Mouse (Mus musculus) forebrain, embryonic 16.5 days (tissue): ENCODE data around the gene Mup5. TPM values are rescaled to one million over a fixed set of nuclear protein-coding genes. Genes with fewer than 3 reads are reported as not detected.
"Not testable (repeated sequence)": the region's sequence is repeated elsewhere in the genome, so short reads cannot be mapped to it uniquely, and the experiment has no call there.

Experiments used
- ATAC-seq: fragments of 200-750 bp; cut with Nextera tagmentation; 2 replicates; pipeline ENCODE4 v1.8.0; 2017; ENCODE audit warnings: mild to moderate bottlenecking, moderate library complexity
- H3K27ac ChIP-seq: fragments of 300-500 bp; sonication (generic); 2 replicates; pipeline ENCODE4 v1.5.1; 2014; ENCODE audit warnings: low read length, control low read depth
- H3K27me3 ChIP-seq: fragments of 300-500 bp; sonication (generic); replicated peaks from 2 replicates; pipeline ENCODE4 v1.6.1; 2014; ENCODE audit warnings: low read length; ENCODE audit not compliant: control insufficient read depth, insufficient read depth
- H3K36me3 ChIP-seq: fragments of 300-500 bp; sonication (generic); 2 replicates; pipeline ENCODE4 v1.6.1; 2014; ENCODE audit not compliant: control insufficient read depth, insufficient read depth
- H3K4me1 ChIP-seq: fragments of 300-500 bp; sonication (generic); replicated peaks from 2 replicates; pipeline ENCODE4 v1.6.1; 2014; ENCODE audit warnings: low read length; ENCODE audit not compliant: control insufficient read depth, insufficient read depth
- H3K4me2 ChIP-seq: fragments of 300-500 bp; sonication (generic); 2 replicates; pipeline ENCODE4 v1.6.1; 2014; ENCODE audit warnings: mild to moderate bottlenecking, low read length, control low read depth
- H3K4me3 ChIP-seq: fragments of 300-500 bp; sonication (generic); replicated peaks from 2 replicates; pipeline ENCODE4 v1.5.1; 2014; ENCODE audit warnings: mild to moderate bottlenecking, low read length, control low read depth
- H3K9ac ChIP-seq: fragments of 300-500 bp; sonication (generic); replicated peaks from 2 replicates; pipeline ENCODE4 v1.6.1; 2014; ENCODE audit warnings: low read depth, low read length, control low read depth
- H3K9me3 ChIP-seq: fragments of 300-500 bp; sonication (generic); 2 replicates; pipeline ENCODE4 v1.6.1; 2016; ENCODE audit warnings: low read length; ENCODE audit not compliant: control insufficient read depth
- WGBS: fragments of 180-500 bp; shearing (Covaris S2); extraction: QIAGEN DNeasy Blood & Tissue Kit; methylation state at CpG from one replicate; pipeline ENCODE4 v1.1.7; 2014; 5-methylcytosine and 5-hydroxymethylcytosine counted together
- polyA plus RNA-seq: library from polyadenylated mRNA; unstranded; fragments of >200 nt; fragmentation: Nextera tagmentation; extraction: Ambion mirVana; gene quantifications from 2 replicates; pipeline ENCODE4 v1.2.1, GENCODE M21; 2015

The Mup5 gene
- polyA plus RNA-seq, result not detected in 2 replicates

- H3K36me3 ChIP-seq, result no peaks in the 10 kb centered on the region
- H3K4me2 ChIP-seq, result no peak within 1 kb of the TSS
- no peak within 1 kb of the TSS for H3K9ac ChIP-seq
- WGBS, result 76% methylated on average over 4 of the region's 4 CpGs
- H3K4me3 ChIP-seq, result no peak within 1 kb of the TSS
- no peak for ATAC-seq
- no peaks in the 10 kb centered on the region for H3K27me3 ChIP-seq
- no peak within 1 kb of the TSS for H3K27ac ChIP-seq
- no peaks in the 10 kb centered on the region for H3K4me1 ChIP-seq
- no peaks in the 10 kb centered on the region for H3K9me3 ChIP-seq
These were observed at the start of gene Mup5 for GRCm38 (mm10) chr4:61834952-61835708. Gene Mup5 (minus strand): TSS chr4:61835233.

- WGBS, result 42% methylated on average over 4 of the region's 4 CpGs
- Histone ChIP-seq H3K4me3 (no peak overlapping the region), H3K4me1 (no peaks in the 10 kb centered on the region), H3K9me3 (no peaks in the 10 kb centered on the region), H3K9ac (no peak overlapping the region), H3K27me3 (no peaks in the 10 kb centered on the region), H3K27ac (no peak overlapping the region), H3K4me2 (no peak overlapping the region), H3K36me3 (no peaks in the 10 kb centered on the region)
- no peak for ATAC-seq
These were observed 23.1 kb upstream of the Mup5 start for GRCm38 (mm10) chr4:61858160-61858559.

- H3K27me3 ChIP-seq, result no peaks in the 10 kb centered on the region
- no peaks in the 10 kb centered on the region for H3K9me3 ChIP-seq
- no peaks in the 10 kb centered on the region for H3K36me3 ChIP-seq
- 94% methylated on average over 18 of the region's 18 CpGs for WGBS
- no peaks in the 10 kb centered on the region for H3K4me1 ChIP-seq
- no peak for ATAC-seq
- H3K9ac ChIP-seq, result no peak overlapping the region
- no peak overlapping the region for H3K27ac ChIP-seq
- H3K4me2 ChIP-seq, result no peak overlapping the region
- no peak overlapping the region for H3K4me3 ChIP-seq
These were observed 21.0 kb upstream of the Mup5 start for GRCm38 (mm10) chr4:61855831-61856698.

GRCm38 (mm10) chr4:61855344-61855743 is 20.3 kb upstream of the Mup5 start:
- no peaks in the 10 kb centered on the region for H3K36me3 ChIP-seq
- H3K9ac ChIP-seq, result no peak overlapping the region
- 86% methylated on average over 6 of the region's 6 CpGs for WGBS
- H3K4me1 ChIP-seq, result no peaks in the 10 kb centered on the region
- no peak overlapping the region for H3K4me2 ChIP-seq
- no peak overlapping the region for H3K27ac ChIP-seq
- no peak overlapping the region for H3K4me3 ChIP-seq
- ATAC-seq, result no peak
- no peaks in the 10 kb centered on the region for H3K9me3 ChIP-seq
- no peaks in the 10 kb centered on the region for H3K27me3 ChIP-seq

GRCm38 (mm10) chr4:61844758-61845455 is 9.9 kb upstream of the Mup5 start:
- WGBS, result 92% methylated on average over 5 of the region's 5 CpGs
- Histone ChIP-seq H3K27me3 (no peaks in the 10 kb centered on the region), H3K4me3 (no peak overlapping the region), H3K4me2 (no peak overlapping the region), H3K9me3 (no peaks in the 10 kb centered on the region), H3K4me1 (no peaks in the 10 kb centered on the region), H3K9ac (no peak overlapping the region), H3K36me3 (no peaks in the 10 kb centered on the region), H3K27ac (no peak overlapping the region)
- ATAC-seq, result no peak

- H3K27ac ChIP-seq, result no peak overlapping the region
- no peak for ATAC-seq
- no peaks in the 10 kb centered on the region for H3K9me3 ChIP-seq
- H3K27me3 ChIP-seq, result no peaks in the 10 kb centered on the region
- H3K4me3 ChIP-seq, result no peak overlapping the region
- no peaks in the 10 kb centered on the region for H3K36me3 ChIP-seq
- WGBS, result 82% methylated on average over 4 of the region's 4 CpGs
- H3K4me1 ChIP-seq, result no peaks in the 10 kb centered on the region
- H3K9ac ChIP-seq, result no peak overlapping the region
- no peak overlapping the region for H3K4me2 ChIP-seq
These were observed 5.8 kb downstream of the Mup5 start for GRCm38 (mm10) chr4:61829211-61829610.

GRCm38 (mm10) chr4:61823185-61823584 is 11.8 kb downstream of the Mup5 start:
- no peaks in the 10 kb centered on the region for H3K4me1 ChIP-seq
- WGBS, result 94% methylated on average over 15 of the region's 15 CpGs
- H3K27ac ChIP-seq, result no peak overlapping the region
- no peak overlapping the region for H3K4me2 ChIP-seq
- no peaks in the 10 kb centered on the region for H3K27me3 ChIP-seq
- H3K9ac ChIP-seq, result no peak overlapping the region
- H3K36me3 ChIP-seq, result no peaks in the 10 kb centered on the region
- H3K4me3 ChIP-seq, result no peak overlapping the region
- no peaks in the 10 kb centered on the region for H3K9me3 ChIP-seq
- ATAC-seq, result no peak

GRCm38 (mm10) chr4:61822541-61822940 is 12.5 kb downstream of the Mup5 start:
- H3K9ac ChIP-seq, H3K27me3 ChIP-seq, H3K27ac ChIP-seq, H3K4me2 ChIP-seq, ATAC-seq, H3K4me1 ChIP-seq, H3K36me3 ChIP-seq, H3K4me3 ChIP-seq, H3K9me3 ChIP-seq: not testable (repeated sequence)
- 97% methylated on average over 9 of the region's 9 CpGs for WGBS

GRCm38 (mm10) chr4:61815602-61816001 is 19.4 kb downstream of the Mup5 start:
- H3K4me3 ChIP-seq, result no peak overlapping the region
- H3K4me1 ChIP-seq, result no peaks in the 10 kb centered on the region
- no peaks in the 10 kb centered on the region for H3K36me3 ChIP-seq
- no peaks in the 10 kb centered on the region for H3K9me3 ChIP-seq
- no peak overlapping the region for H3K27ac ChIP-seq
- H3K9ac ChIP-seq, result no peak overlapping the region
- no peaks in the 10 kb centered on the region for H3K27me3 ChIP-seq
- 88% methylated on average over 2 of the region's 2 CpGs for WGBS
- no peak overlapping the region for H3K4me2 ChIP-seq
- ATAC-seq, result no peak
